Mouse (Mus musculus) lung, embryonic 16.5 days (tissue): ENCODE results near the gene Elmo1. TPM values are rescaled to one million over a fixed set of nuclear protein-coding genes. Genes with fewer than 3 reads are reported as not detected.
"Not testable (repeated sequence)": the region's sequence is repeated elsewhere in the genome, so short reads cannot be mapped to it uniquely, and the experiment has no call there.

Experiments used
- ATAC-seq: fragments of 200-750 bp; cut with Nextera tagmentation; 2 replicates; pipeline ENCODE4 v1.8.0; 2017; ENCODE audit warnings: low read depth, mild to moderate bottlenecking, moderate library complexity
- H3K27ac ChIP-seq: fragments of 300-500 bp; sonication (generic); 2 replicates; pipeline ENCODE4 v1.5.1; 2014; ENCODE audit warnings: mild to moderate bottlenecking, control low read depth, low read length
- H3K27me3 ChIP-seq: fragments of 300-500 bp; sonication (generic); 2 replicates; pipeline ENCODE4 v1.6.1; 2014; ENCODE audit warnings: low read depth, low read length, mixed read lengths; ENCODE audit not compliant: control insufficient read depth, insufficient read depth
- H3K36me3 ChIP-seq: fragments of 300-500 bp; sonication (generic); 2 replicates; pipeline ENCODE4 v1.6.1; 2014; ENCODE audit warnings: low read length; ENCODE audit not compliant: control insufficient read depth, insufficient read depth
- H3K4me1 ChIP-seq: fragments of 300-500 bp; sonication (generic); replicated peaks from 2 replicates; pipeline ENCODE4 v1.6.1; 2014; ENCODE audit warnings: low read length, mixed read lengths; ENCODE audit not compliant: control insufficient read depth, insufficient read depth
- H3K4me2 ChIP-seq: fragments of 300-500 bp; sonication (generic); 2 replicates; pipeline ENCODE4 v1.6.1; 2014; ENCODE audit warnings: low read depth, low read length, control low read depth
- H3K4me3 ChIP-seq: fragments of 300-500 bp; sonication (generic); 2 replicates; pipeline ENCODE4 v1.5.1; 2014; ENCODE audit warnings: mild to moderate bottlenecking, low read length, control low read depth
- H3K9ac ChIP-seq: fragments of 300-500 bp; sonication (generic); 2 replicates; pipeline ENCODE4 v1.6.1; 2014; ENCODE audit warnings: low read length, control low read depth
- H3K9me3 ChIP-seq: fragments of 300-500 bp; sonication (generic); 2 replicates; pipeline ENCODE4 v1.6.1; 2016; ENCODE audit warnings: low read length; ENCODE audit not compliant: control insufficient read depth
- WGBS: fragments of 180-500 bp; shearing (Covaris S2); extraction: QIAGEN DNeasy Blood & Tissue Kit; methylation state at CpG from one replicate; pipeline ENCODE4 v1.1.7; 2014; 5-methylcytosine and 5-hydroxymethylcytosine counted together
- polyA plus RNA-seq: library from polyadenylated mRNA; unstranded; fragments of >200 nt; fragmentation: Nextera tagmentation; extraction: Ambion mirVana; gene quantifications from 2 replicates; pipeline ENCODE4 v1.2.1, GENCODE M21; 2015

The Elmo1 gene
- polyA plus RNA-seq, 1 experiment from 2014 or later: 44.3 TPM

DNA sequence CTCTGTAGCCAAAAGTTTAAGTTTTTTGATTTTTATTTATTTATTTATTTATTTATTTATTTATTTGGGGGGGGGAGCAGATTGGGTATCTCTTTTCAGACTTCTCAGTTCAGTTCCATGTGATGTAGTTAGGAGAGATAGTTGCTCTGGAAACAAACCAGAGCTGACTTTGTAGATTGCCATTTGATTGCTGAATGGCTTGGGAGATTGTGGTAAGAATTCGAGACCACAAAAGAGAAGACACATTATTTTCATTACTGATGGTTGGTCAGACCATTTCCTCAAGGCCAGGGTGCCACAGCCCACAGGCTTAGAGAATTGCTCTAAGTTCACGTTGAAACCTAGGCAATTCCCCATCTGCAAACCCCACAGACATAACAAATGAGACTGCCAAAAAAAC, 544.3 kb downstream of the Elmo1 start:
- H3K4me2 ChIP-seq, H3K4me1 ChIP-seq, H3K9me3 ChIP-seq, H3K27me3 ChIP-seq, H3K9ac ChIP-seq, H3K4me3 ChIP-seq, H3K27ac ChIP-seq, H3K36me3 ChIP-seq, ATAC-seq: not testable (repeated sequence)
- WGBS: 75% methylated on average over 1 of the region's 2 CpGs

DNA sequence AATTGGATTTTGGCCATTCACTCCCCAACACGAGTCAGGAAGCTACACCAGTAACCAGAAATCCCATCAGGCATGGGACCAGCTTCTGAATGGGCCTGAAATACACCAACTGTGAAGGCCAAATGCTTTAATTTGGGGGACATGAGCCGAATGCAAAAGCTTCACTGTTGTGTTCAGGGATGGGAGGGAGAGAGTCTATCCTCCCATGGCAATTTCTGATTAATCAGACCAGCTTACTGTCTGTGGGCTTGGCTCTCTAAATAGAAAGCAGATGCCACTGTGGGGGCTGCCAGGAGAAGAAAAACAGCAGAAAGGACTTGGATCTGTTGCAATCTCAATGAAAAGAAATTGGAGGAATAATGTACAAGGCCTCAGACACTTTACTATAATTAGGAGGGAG, 545.2 kb downstream of the Elmo1 start:
- Histone ChIP-seq H3K27me3 (no peaks in the 10 kb centered on the region), H3K4me2 (no peak overlapping the region), H3K4me1 (no peaks in the 10 kb centered on the region), H3K9me3 (no peaks in the 10 kb centered on the region), H3K4me3 (no peak overlapping the region), H3K9ac (no peak overlapping the region), H3K36me3 (no peaks in the 10 kb centered on the region), H3K27ac (no peak overlapping the region)
- no peak for ATAC-seq
- WGBS: 62% methylated on average over 2 of the region's 2 CpGs
